Mouse (Mus musculus) megakaryocyte-erythroid progenitor cell, adult 5-6 weeks (primary cell): Measurements from ENCODE around the gene Olfr462. TPM values are rescaled to one million over a fixed set of nuclear protein-coding genes. Genes with fewer than 3 reads are reported as not detected.
"Not testable (repeated sequence)": the region's sequence is repeated elsewhere in the genome, so short reads cannot be mapped to it uniquely, and the experiment has no call there.

Source experiments
- ATAC-seq: replicated peaks from 2 replicates; pipeline ENCODE4 v1.8.0; 2016; ENCODE audit warnings: mild to moderate bottlenecking, inconsistent platforms; ENCODE audit not compliant: severe bottlenecking, poor library complexity, low FRiP score, low TSS enrichment
- total RNA-seq, 2 experiments: library from RNA; stranded (forward) in 1 of 2; stranded (reverse) in 1 of 2; fragments of 200-1000, 215-1000 nt in 1 of 2; fragments of >200 nt in 1 of 2; fragmentation: Nextera tagmentation in 1 of 2; gene quantifications; 2 replicates each; pipeline ENCODE4 v1.2.3; 2014 to 2017

The Olfr462 gene
- total RNA-seq (2014; fragmentation: Nextera tagmentation) (not detected in 2 replicates), total RNA-seq (2017) (not detected in 2 replicates)

DNA sequence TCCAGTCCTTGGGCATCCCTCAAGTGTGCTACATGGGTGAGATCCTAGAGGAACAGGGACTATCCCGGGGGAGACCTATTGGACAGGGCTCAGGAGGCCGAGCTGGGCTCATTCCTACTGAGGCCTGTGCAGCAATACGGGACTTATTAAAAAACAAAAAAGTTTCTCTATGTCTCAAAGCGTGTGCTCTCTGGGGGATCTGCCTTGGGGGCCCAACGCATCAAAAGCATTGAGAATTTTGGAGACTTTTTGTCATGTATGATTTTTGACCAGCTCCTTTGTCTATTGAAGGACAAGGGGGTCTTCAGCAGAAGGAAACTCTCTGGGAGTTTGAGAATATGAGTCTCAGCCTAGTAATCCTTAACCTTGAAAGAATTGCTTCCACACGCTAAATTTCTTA lies at the start of gene Olfr462:
Gene Olfr462 (minus strand): TSS at position 101 of the 400 bp plus-strand sequence.
- no peak for ATAC-seq

DNA sequence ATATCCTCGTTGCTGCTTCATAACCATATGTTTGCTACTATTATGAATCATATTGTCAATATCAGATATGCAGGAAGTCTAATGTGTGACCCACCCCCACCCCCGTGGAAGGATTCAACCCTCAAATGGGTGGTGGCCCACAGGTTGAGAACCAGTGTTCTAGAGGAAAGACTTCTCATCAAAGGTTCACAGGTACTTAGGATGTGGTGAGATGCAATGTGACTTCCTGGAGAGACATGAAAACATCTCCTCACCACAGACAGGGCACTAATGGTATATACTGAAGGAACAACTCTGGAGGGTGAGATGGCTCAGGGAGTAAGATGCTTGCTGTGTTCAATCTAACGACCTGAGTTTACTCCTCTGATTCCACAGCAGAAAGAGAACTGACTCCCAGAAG lies 43.4 kb upstream of the Olfr462 start:
- ATAC-seq, result no peak

DNA sequence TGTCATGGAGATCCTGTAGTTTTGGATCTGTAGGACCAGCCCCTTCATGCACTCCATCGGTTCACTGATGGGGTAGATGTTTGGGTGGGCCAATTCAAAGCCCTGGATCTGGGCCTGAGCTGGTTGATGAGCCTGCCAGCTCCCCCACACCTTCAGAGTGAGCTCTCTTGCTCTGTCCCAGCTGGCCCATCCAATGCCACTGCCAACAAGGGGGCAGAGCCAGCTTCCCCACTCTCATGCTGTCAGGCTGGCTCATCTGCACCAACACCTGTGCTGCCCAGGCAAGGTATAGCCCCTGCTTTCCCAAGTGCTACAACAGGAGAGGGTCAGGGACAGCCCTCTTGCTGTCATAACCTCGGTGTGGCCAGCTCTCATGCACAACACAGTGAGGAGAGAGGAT lies 41.7 kb upstream of the Olfr462 start:
- ATAC-seq, result no peak

GRCm38 (mm10) chr11:87930348-87930747 lies 38.3 kb upstream of the Olfr462 start:
- no peak for ATAC-seq

DNA sequence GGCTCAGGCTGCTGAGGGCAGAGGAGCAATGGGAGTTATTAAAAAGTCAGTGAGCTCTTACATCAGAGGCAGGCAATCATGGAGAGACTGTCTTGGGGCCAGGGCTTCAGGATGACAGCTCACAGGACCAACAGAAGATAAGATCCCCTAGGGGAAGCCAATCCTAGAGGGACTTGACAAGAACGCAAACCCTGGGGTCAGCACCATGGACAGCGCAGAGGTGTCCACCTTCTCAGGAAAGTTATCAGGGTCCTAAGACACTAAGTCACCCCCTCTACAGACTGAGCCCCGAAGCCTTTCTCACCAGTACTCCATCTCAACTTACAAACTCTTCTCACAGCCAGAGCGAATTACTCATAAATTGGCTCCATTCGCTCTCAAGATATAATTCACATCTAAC lies 28.9 kb upstream of the Olfr462 start, which contains the start of gene Olfr464:
Gene Olfr464 (minus strand): TSS at position 2 of the 400 bp plus-strand sequence.
- ATAC-seq, result no peak

- no peak for ATAC-seq
Observed at GRCm38 (mm10) chr11:87920301-87920700, 28.2 kb upstream of the Olfr462 start.

DNA sequence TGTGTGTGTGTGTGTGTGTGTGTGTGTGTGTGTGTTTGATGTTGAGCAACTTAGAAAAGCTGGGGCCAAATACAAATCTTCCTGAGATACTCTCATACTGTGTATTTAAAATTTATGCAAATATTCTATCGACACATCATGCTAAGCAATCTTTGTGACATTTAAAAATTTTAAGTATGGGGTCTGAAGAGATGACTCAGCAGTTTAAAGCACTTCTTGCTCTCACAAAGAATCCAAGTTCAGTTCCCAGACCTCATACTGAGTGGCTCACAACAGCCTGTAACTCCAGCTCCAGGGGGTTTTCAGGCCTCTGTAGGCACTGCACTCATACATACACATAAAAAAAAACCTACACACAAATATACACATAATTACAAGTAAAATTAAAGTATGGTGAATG lies 23.9 kb upstream of the Olfr462 start:
- ATAC-seq, result no peak

GRCm38 (mm10) chr11:87904331-87904730 lies 12.3 kb upstream of the Olfr462 start:
- no peak for ATAC-seq

DNA sequence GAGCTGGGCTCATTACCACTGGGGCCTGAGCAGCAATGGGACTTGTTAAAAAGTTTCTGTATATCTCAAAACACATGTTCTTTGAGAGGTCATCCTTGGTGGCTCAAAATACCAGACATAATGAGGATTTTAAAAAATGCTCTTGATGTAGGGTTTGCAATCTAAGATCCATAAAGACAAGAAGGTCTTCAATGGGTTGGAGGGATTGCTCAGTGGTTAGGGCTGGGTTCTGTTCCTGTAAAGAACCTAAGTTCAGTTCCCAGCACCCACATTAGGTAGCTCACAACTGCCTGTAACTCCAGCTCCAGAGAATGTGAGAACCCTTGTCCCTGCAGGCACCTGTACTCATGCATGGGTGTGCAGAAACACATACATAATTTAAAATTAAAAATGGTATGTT lies 5.2 kb upstream of the Olfr462 start, which contains the start of gene Olfr463:
Gene Olfr463 (minus strand): TSS at position 101 of the 400 bp plus-strand sequence.
- ATAC-seq, result no peak

DNA sequence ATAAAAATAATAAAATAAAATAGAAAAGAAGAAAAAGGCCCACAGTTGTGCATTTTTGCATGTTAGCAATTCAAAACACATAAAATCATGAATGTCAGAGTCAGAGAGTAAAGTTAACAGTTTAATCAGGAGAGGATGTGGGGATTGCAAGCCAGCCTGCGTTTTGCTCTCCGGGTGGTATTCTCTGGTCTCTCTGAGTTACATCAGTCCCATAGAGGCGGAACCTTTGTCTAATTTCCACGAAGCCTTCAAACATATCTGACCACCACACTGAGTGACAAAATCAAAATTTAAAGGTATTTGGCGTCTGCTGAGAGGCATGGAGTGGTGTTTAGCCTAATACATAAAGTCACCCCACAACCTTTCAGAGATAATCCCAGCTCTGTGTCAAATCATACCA lies 7.2 kb downstream of the Olfr462 start:
- ATAC-seq, result no peak

- ATAC-seq, result no peak
Observed at GRCm38 (mm10) chr11:87883493-87883892, 8.6 kb downstream of the Olfr462 start.

DNA sequence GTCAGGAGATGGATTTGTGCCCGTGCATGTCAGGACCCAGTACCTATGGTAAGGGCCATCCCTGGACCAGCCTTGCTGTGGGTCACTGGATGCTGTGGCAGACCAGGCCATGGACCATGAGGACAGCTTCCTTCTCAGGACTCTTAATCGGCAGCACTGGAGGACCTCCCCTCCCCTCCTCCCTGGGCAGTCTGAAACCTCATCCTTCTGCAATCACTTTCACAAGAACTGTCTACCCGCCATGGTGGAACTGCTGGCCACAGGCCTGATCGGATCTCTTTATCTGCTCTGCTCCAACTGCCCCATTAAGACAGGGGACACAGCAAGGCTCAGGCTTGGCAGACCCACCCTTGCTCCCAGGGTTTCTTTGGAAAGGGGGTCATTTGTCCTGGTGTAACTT lies 10.4 kb downstream of the Olfr462 start:
- ATAC-seq, result no peak

DNA sequence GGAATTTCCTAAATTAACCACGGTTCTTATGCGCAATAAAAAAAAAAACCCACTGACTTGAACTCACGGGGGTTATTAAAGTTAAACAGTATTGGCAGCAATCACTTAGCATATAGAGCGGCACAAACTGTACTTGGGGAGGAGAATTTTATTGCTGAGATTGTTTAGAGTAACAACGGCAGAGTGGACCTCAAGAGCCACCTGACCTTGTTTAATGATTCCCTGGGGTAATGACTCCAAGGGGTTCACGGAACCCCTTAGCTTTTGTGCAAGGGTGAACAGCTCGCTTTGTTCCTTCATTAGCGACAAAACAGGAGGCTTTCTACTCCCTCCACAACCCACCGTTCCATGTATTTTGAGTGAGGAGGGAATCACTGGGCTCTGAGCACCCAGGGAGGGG lies 12.2 kb downstream of the Olfr462 start:
- ATAC-seq, result no peak

DNA sequence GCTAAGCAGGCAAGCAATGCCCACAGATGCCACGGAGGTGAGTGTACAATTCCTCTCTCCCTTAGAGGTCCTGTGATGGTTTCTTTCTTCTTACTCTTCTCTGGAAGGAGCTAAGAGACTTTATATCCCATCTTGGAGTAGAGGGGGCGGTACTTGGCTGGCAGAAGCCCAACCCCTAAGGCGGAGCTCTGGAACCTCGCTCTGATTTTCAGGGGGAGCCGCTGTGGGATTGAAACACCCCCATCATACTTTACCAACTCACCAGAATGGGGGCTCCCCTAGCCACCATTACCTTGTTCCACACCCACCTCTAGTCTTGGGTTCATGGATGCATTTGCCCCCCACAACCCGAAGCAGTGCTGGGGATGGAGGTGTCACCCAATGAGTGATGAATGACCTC lies 16.6 kb downstream of the Olfr462 start, which contains the start of gene Epx:
Gene Epx (minus strand): TSS at position 101 of the 400 bp plus-strand sequence.
- no peak for ATAC-seq

DNA sequence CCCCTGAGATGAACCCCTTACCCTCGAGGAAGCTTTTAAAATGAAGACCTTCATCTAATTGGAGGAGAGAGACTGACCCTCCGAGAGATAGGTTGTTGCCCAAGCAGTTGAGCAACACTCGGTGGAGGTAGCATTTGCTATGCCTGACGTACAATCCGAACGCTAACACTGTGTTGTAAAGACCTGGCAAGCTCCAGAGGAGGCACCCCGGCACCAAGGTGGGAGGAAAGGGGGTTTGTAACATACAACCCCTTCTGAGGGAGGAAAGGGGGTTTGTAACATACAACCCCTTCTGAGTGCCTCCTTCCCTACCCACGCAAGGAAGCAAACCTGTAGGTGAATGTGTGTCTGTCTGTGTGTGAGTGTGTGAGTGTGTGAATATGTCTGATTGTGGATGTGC lies 20.3 kb downstream of the Olfr462 start:
- ATAC-seq, result no peak

- no peak for ATAC-seq
Observed at GRCm38 (mm10) chr11:87870096-87870495, 22.0 kb downstream of the Olfr462 start.

GRCm38 (mm10) chr11:87866891-87867290 lies 25.2 kb downstream of the Olfr462 start:
- ATAC-seq, result not testable (repeated sequence)

GRCm38 (mm10) chr11:87862805-87863204 lies 29.3 kb downstream of the Olfr462 start:
- no peak for ATAC-seq

DNA sequence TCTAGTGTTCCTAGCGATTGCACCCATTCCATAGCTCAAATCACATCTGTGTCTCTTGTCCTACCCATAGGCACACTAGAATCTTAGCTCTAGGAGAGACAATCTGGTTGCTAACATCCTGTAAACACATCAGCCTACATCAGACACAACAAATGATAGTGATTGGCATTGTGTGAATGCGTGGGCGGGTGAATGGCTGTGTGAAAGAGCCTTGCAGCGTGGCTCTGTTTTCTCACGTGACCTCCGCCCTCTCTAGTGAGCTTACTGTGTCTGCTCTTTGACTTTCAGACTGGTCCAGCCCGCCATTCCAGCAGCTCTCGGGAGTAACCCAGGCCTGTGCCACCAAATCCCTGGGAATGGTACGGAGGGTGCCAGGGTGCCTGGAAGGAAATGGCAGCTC lies 31.6 kb downstream of the Olfr462 start:
- no peak for ATAC-seq

DNA sequence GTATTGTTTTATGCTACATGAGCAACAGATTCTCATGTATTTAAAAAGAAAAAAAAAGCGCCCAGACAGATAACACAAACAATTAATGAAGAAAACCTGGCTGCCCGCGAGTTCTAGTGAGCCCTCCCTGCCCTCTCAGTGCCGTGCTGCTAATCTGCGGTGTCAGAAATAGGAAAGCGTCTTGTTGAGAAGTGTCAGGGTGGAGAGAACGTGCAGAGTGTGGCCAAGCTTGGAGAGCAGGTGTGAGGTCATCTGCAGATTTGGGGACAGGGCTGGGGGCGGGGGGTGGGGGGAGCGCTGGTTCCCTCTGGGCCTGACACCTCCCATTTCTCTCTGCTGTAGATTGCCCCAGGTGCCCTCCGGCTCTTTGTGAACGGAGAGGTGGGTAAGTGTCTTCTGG lies 32.8 kb downstream of the Olfr462 start:
- no peak for ATAC-seq

DNA sequence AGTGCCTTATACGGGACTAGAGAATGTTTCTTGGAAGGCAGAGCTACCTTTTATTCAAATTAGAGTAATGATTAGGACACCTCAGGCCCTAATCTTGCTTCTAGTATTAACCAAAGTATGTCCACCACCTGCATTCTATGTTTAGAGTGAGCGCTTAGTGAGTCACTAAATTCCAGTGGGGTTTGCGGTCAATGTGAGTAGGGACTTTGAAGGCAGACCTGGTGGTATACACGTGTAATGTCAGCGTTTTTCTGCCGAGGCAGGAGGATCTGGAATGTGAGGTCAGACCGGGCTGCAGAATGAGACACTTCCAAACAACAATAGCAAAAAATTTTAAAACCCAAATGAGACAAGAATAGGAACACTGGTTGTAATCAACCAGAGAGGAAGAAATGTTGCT lies 37.5 kb downstream of the Olfr462 start:
- ATAC-seq, result no peak

DNA sequence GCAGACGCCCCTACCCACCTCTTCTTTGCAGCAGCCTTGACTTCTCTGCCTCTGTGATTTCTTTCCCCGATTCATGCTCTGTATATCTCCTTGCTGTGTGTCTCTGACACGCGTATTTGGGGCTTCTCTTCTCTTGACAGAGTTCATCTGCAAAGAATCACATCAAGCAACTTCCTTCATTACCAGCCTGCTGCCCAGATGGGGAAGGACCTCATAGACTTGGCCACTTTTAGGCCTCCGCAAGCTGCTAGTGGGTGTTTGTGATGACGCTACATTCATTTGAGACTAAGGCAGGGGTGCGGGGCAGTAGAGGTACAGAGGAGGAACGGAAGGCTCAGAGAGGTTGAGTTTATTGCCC lies 38.5 kb downstream of the Olfr462 start:
- ATAC-seq, result no peak
